Mouse (Mus musculus): Measurements from ENCODE around the gene Mecp2. TPM values are rescaled to one million over a fixed set of nuclear protein-coding genes. Genes with fewer than 3 reads are reported as not detected.
A peak's percentile ranks its signal among the peaks of the same experiment; 100 is the strongest.

Mecp2 gene
- total RNA-seq, 2 experiments from 2014 or later: 15.2 to 16.9 TPM

DNA sequence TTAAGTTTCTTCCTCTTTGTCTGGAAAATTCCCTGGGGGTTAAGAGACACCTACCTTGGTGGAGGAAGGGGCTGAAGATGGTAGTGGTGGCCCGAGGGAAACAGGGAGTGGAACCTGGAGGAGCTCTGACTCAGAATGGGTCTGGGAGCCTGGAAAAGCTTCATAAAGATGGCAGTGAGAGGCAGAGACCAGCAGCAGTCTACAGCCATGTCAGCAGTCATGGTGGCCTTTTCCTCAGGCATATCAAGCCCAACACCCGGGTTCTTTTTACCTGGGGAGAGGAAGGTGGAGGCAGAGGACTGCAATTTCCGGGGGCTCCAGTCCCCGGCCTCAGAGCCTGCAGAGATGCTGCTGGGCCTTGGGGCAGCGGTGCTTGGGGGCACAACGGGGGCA is 112.4 kb downstream of the Mecp2 start:
- ATAC-seq (ENCODE audit: poor library complexity, severe bottlenecking): no peak

DNA sequence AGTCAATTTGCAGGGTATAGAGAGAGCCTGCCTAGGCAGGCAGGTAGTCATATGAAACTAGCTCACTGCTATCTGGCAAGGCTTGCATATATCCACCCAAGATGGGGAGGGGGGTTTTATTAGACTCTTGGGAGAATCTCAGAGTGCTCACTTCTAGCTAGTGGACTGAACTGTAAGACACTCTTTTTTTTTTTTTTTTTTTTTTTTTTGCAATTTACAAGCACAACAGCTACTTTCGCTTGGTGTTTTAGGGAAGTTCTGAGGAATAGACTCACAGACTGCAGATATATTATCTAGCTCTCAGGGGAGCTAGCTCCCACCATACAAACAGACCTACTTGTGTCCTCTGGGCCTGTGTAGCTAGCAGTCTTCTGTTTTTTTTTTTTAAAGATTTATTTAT is 120.6 kb downstream of the Mecp2 start:
- ATAC-seq (ENCODE audit: poor library complexity, severe bottlenecking): no peak

DNA sequence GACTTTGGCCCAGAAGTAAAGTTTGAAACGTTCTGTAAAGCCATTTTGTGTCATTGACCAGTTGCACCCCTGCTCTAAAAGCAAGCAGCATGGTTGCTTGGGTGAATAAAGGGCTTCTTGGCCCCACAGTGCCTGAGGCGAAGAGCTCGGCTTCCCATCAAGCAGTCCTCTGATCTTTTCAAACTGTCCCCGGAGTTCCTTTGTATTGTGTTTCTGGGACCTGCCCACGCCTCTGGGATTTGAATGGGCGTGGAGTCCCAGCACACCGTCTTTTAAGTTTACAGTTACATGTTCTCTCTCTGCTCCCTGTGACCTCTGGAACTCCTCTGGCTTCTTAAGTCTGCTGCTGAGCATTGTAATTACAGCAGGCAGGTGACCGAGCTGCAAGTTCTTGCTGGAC is 127.1 kb downstream of the Mecp2 start:
- ATAC-seq (ENCODE audit: poor library complexity, severe bottlenecking): no peak

GRCm38 (mm10) chrX:74006401-74006800 is 128.8 kb downstream of the Mecp2 start:
- ATAC-seq (ENCODE audit: poor library complexity, severe bottlenecking): no peak

- 0 out of 2 replicates have a peak, but pooled peaks have one; percentile 45 for ATAC-seq (ENCODE audit: poor library complexity, severe bottlenecking)
These were observed 131.5 kb downstream of the Mecp2 start for GRCm38 (mm10) chrX:74003644-74004043.

DNA sequence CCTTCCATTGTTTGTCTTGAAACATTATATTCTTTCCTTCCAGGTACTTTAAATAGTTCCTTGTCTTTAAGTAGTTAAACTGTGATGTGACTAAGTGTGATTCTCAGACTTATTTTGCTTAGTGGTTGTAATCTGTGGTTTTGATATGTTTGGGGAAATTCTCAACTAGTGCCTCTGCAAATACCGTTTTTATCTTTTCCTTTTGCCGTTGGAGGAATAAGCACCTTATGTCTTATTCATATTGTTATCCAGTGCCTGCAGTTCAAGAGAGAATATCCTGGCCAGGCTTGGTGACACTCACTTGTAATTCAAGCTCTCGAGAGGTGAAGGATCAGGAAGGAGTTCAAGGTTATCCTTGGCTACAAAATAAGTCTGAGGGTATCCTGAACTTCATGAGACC is 134.1 kb downstream of the Mecp2 start:
- no peak for ATAC-seq (ENCODE audit: poor library complexity, severe bottlenecking)

GRCm38 (mm10) chrX:73998911-73999869 is 136.0 kb downstream of the Mecp2 start:
- ATAC-seq (ENCODE audit: poor library complexity, severe bottlenecking): peak; percentile 70

DNA sequence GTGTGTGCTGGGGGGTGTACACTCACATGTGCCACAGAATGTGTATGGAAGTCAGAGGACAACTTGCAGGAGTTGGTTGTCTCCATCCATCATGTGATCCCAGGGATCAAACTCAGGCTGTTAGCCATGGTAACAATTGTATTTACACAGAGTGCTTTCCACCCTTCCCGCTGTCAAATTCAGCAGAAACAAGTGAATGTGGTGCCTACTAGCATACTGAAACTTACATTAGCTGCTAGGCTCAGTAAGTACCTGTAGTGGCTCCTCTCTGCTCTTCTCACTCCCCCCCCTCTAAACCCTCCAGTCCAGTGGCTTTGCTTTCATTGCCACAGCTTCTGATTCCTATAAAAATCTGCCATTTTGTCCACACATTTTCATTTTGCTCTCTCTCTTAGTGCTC is 157.4 kb downstream of the Mecp2 start:
- no peak for ATAC-seq (ENCODE audit: poor library complexity, severe bottlenecking)

Other genes with a start within 250 kb of the Mecp2 start
- gene Avpr2, start 243.3 kb downstream of the Mecp2 start, total RNA-seq (2015): not detected in 2 replicates
- gene Avpr2, start 243.3 kb downstream of the Mecp2 start, total RNA-seq (2017): 0.12 and 0.33 TPM in 2 replicates
- gene L1cam, start 239.3 kb downstream of the Mecp2 start, total RNA-seq (2015): 49.8 and 51.5 TPM in 2 replicates
- 21.3 and 34.5 TPM in 2 replicates for gene L1cam, start 239.3 kb downstream of the Mecp2 start, total RNA-seq (2017)
- 67.6 and 69.7 TPM in 2 replicates for gene Arhgap4, start 213.5 kb downstream of the Mecp2 start, total RNA-seq (2015)
- 98.9 and 119 TPM in 2 replicates for gene Arhgap4, start 213.5 kb downstream of the Mecp2 start, total RNA-seq (2017)
- 51.7 and 59.9 TPM in 2 replicates for gene Naa10, start 213.4 kb downstream of the Mecp2 start, total RNA-seq (2015)
- gene Naa10, start 213.4 kb downstream of the Mecp2 start, total RNA-seq (2017): 79.4 and 93.7 TPM in 2 replicates
- 11.3 and 13.5 TPM in 2 replicates for gene Renbp, start 204.5 kb downstream of the Mecp2 start, total RNA-seq (2015)
- gene Renbp, start 204.5 kb downstream of the Mecp2 start, total RNA-seq (2017): 23.1 and 34.4 TPM in 2 replicates
- 108 and 109 TPM in 2 replicates for gene Hcfc1, start 169.0 kb downstream of the Mecp2 start, total RNA-seq (2015)
- gene Hcfc1, start 169.0 kb downstream of the Mecp2 start, total RNA-seq (2017): 52.5 and 67.7 TPM in 2 replicates
- 46.4 and 55.3 TPM in 2 replicates for gene Irak1, start 111.4 kb downstream of the Mecp2 start, total RNA-seq (2015)
- gene Irak1, start 111.4 kb downstream of the Mecp2 start, total RNA-seq (2017): 32.3 and 46.0 TPM in 2 replicates
- not detected in 2 replicates for gene Opn1mw, start 7.9 kb downstream of the Mecp2 start, total RNA-seq (2015)
- gene Opn1mw, start 7.9 kb downstream of the Mecp2 start, total RNA-seq (2017): not detected in 2 replicates
- not detected in 2 replicates for gene Tex28, start 32.5 kb upstream of the Mecp2 start, total RNA-seq (2015)
- not detected in 2 replicates for gene Tex28, start 32.5 kb upstream of the Mecp2 start, total RNA-seq (2017)
- not detected in 2 replicates for gene Tktl1, start 41.9 kb upstream of the Mecp2 start, total RNA-seq (2015)
- not detected in 2 replicates for gene Tktl1, start 41.9 kb upstream of the Mecp2 start, total RNA-seq (2017)
- gene Flna, start 114.5 kb upstream of the Mecp2 start, total RNA-seq (2015): 614 and 619 TPM in 2 replicates
- 2,027 and 2,122 TPM in 2 replicates for gene Flna, start 114.5 kb upstream of the Mecp2 start, total RNA-seq (2017)
- 89.4 and 95.2 TPM in 2 replicates for gene Emd, start 119.3 kb upstream of the Mecp2 start, total RNA-seq (2015)
- gene Emd, start 119.3 kb upstream of the Mecp2 start, total RNA-seq (2017): 73.3 and 99.8 TPM in 2 replicates
- 2,650 and 3,055 TPM in 2 replicates for gene Rpl10, start 135.4 kb upstream of the Mecp2 start, total RNA-seq (2015)
- gene Rpl10, start 135.4 kb upstream of the Mecp2 start, total RNA-seq (2017): 1,311 and 1,465 TPM in 2 replicates
- 45.2 and 49.3 TPM in 2 replicates for gene Taz, start 146.5 kb upstream of the Mecp2 start, total RNA-seq (2015)
- gene Taz, start 146.5 kb upstream of the Mecp2 start, total RNA-seq (2017): 28.1 and 33.1 TPM in 2 replicates
- 105 and 116 TPM in 2 replicates for gene Dnase1l1, start 147.0 kb upstream of the Mecp2 start, total RNA-seq (2015)
- gene Dnase1l1, start 147.0 kb upstream of the Mecp2 start, total RNA-seq (2017): 63.8 and 69.1 TPM in 2 replicates
- 229 and 231 TPM in 2 replicates for gene Atp6ap1, start 161.7 kb upstream of the Mecp2 start, total RNA-seq (2015)
- 218 and 254 TPM in 2 replicates for gene Atp6ap1, start 161.7 kb upstream of the Mecp2 start, total RNA-seq (2017)
- 133 and 170 TPM in 2 replicates for gene Gdi1, start 169.6 kb upstream of the Mecp2 start, total RNA-seq (2015)
- 44.6 and 70.5 TPM in 2 replicates for gene Gdi1, start 169.6 kb upstream of the Mecp2 start, total RNA-seq (2017)
- 43.2 and 51.5 TPM in 2 replicates for gene Fam50a, start 177.7 kb upstream of the Mecp2 start, total RNA-seq (2015)
- 42.8 and 63.1 TPM in 2 replicates for gene Fam50a, start 177.7 kb upstream of the Mecp2 start, total RNA-seq (2017)
- gene Plxna3, start 193.7 kb upstream of the Mecp2 start, total RNA-seq (2015): 0.09 and 0.50 TPM in 2 replicates
- gene Plxna3, start 193.7 kb upstream of the Mecp2 start, total RNA-seq (2017): 0.57 and 0.70 TPM in 2 replicates
- 53.3 and 55.1 TPM in 2 replicates for gene Lage3, start 218.3 kb upstream of the Mecp2 start, total RNA-seq (2015)
- gene Lage3, start 218.3 kb upstream of the Mecp2 start, total RNA-seq (2017): 16.0 and 20.2 TPM in 2 replicates
- gene Ubl4a, start 237.9 kb upstream of the Mecp2 start, total RNA-seq (2015): 27.0 and 32.0 TPM in 2 replicates
- gene Ubl4a, start 237.9 kb upstream of the Mecp2 start, total RNA-seq (2017): 11.5 and 13.1 TPM in 2 replicates
- 18.4 and 24.3 TPM in 2 replicates for gene Slc10a3, start 238.0 kb upstream of the Mecp2 start, total RNA-seq (2015)
- 12.3 and 12.9 TPM in 2 replicates for gene Slc10a3, start 238.0 kb upstream of the Mecp2 start, total RNA-seq (2017)

All from megakaryocyte, adult 5-6 weeks (primary cell).